Mouse (Mus musculus): ENCODE measurements around the gene Gm2000. TPM values are rescaled to one million over a fixed set of nuclear protein-coding genes. Genes with fewer than 3 reads are reported as not detected.
"Not testable (repeated sequence)": the region's sequence is repeated elsewhere in the genome, so short reads cannot be mapped to it uniquely, and the experiment has no call there.

Gene Gm2000
- 1,000 to 10,000 TPM; 2,495 to 3,349 TPM for polyA plus RNA-seq (2017; shearing (Covaris generic))

DNA sequence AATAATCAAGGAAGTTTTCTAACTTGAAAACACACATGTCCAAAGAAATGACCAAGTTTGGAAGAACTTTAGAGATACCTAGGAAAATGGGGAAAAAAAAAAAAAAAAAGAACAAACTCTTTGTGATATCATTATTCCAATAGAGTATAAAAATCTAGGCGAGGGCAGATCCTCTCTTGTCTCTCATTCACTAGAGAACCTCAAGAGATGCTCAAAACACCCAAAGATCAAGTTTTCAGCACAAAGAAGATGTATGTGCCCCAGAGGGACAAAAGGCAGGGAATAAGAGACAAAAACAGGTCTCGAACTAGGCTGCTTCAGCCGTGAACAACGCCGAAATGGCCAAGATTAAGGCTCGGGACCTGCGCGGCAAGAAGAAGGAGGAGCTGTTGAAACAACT, at the start of gene Gm2000:
Gene Gm2000 (plus strand): TSS at position 301 of the 400 bp plus-strand sequence.
- no peak for ATAC-seq

DNA sequence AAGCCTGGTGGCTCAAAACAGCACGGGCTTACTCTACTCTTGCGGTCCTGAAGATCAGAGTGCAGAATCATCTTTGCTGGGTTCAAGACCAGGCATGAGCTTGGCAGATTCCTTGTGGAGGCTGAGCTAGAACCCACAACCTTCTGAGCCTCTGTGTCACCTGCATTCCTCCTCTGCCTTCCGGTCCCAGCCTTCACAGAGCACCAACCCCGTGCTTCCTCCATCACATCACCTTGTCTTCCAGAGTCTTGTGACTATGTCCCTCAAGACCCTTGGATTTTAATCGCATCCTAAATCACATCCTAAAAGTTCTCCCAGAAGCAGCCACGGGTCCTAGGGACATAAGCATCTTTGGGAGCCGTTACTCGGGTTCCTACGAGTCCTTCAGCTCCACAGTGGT, 42.7 kb upstream of the Gm2000 start:
- ATAC-seq = no peak

DNA sequence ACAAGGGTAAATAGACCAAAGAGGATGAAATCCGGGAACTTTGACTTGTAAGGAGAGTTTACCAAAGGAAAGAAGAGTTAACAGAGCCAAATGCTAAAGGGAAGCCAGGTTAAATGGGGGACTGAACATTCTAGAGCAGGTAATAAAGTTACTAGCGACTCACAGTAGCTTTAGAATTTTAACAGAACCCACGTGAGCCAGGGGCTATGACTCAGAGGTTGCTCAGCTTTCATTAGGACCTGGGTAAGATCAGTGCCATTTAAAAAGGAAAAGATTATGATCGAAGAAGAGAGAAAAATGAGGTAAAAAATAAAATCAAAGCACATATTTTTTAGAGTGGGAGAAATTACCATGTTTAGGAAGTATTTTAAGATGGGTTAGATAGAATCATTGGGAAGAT, 25.0 kb upstream of the Gm2000 start:
- ATAC-seq = no peak

DNA sequence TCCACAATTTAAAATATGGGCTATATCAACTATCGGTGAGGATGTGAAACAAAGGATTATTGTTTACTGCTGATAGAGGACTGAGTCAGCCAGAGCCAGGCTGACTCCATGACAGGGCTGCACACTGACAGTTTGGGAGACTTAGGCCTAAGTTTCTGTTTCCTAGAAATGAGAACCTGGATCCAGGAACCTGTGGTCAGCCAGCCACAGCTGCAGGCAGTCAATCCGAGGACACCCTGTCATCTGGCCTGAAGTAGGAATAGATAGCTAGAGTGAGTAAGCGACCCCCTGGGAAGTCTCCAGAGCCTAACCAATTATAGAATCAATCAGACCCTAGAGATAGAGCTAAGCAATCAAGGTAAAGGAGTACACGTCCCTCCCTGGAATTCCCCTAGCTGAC, 21.4 kb upstream of the Gm2000 start:
- ATAC-seq = no peak

DNA sequence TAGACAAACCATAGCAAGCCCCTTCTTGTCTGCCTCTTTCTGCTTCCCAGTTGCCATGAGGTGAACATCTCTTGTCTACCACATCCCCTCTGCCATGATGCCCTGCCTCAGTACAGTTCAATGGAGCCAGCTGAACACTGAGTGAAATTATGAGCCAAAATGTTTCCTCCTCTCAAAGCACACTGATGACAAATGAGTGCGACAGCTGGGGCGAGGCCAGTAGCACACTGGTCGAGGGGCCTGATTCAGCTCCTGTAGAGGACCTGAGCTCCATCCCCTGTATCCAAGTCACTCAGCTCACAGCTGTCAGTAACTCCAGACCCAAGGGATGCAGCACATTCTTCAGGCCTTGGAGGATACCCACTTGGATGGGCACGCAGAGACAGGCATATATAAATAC, 20.2 kb upstream of the Gm2000 start:
- no peak for ATAC-seq

DNA sequence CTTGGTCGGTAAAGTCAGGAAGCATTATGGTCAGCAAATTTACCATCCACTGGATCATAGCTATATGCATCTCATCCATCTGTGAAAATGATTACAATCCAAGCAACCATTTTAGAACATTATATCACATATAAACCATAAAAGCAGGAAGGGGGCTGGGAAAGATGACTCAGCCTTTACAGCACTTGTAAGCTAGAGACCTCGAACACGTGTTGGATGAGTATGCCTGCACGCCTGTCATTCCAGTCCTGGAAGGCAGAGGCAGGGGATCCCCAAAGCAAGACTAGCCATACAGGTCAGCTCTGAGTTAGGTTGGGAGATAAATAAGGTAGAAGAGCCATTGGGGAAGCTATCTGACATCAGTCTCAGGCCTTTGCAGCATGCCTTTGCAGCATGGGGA, 16.8 kb upstream of the Gm2000 start:
- ATAC-seq = no peak

DNA sequence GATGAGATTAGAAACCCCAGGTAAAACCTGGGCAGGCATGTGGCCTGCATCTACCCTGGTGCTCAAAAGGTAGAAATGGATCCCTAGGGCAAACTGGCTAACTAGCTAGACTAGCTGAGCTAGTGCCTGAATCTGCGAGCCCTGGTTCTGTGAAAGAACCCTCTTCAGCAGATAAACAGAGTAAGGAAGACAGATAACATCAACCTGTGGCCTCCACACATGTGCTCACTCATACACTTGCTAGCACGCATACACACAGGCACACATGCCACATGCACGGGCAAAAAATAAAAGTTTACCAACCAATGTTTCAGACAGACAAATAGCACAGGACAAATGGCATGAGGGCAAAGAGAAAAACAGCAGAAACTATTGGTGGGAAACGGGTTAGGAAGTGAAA, 15.4 kb upstream of the Gm2000 start:
- no peak for ATAC-seq

DNA sequence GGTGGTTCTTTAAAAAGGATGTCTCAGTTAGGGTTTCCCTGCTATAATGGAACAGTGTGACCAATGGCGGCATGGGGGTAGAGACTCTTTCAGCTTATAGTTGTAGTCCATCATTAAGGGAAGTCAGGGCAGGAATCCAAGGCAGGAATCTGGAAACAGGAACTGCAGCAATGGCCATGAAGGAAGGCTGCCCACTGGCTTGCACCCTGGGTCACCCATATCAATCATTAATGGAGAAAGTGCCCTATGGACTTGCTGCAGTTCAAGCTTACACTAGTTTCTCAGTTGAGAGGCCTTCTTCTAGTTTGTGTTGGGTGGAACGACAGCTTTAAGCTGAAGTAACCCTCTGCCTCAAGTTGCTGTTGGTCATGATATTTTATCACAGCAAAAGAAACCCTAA, 13.4 kb upstream of the Gm2000 start:
- no peak for ATAC-seq

DNA sequence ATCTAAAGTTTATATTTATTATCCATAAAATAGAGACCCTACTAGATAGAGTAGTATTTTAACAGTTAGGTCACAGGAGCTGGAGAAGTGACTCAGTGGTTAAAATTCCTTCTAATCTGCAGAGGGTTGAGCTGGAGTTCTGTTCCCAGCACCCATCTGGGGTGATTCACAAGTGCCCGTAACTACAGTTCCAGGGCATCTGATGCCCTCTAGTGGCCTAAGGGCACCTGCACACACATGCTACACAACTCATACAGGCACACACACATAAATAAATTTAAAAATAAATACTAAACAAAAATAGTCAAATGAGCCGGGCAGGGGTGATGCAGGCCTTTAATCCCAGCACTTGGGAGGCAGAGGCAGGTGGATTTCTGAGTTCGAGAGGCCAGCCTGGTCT, 15.4 kb downstream of the Gm2000 start:
- ATAC-seq = no peak

DNA sequence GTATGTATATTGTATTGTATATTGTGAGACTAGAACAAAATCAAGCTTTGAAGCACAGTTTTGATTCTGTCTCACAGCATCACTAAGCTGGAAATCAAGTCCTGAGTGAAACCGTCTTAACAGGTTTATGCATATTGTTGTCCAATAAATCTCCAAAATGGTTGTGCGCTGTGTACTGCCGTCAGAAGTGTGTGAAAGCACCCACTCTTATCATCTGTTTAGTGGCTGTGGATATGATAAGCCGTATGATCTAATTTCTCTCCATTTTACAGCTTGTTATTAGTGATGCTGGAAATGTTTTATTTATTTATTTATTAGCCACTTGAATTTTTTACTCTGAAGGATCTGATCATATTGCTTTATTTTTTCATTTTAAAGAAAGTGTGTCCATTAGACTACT, 20.4 kb downstream of the Gm2000 start:
- ATAC-seq = no peak

DNA sequence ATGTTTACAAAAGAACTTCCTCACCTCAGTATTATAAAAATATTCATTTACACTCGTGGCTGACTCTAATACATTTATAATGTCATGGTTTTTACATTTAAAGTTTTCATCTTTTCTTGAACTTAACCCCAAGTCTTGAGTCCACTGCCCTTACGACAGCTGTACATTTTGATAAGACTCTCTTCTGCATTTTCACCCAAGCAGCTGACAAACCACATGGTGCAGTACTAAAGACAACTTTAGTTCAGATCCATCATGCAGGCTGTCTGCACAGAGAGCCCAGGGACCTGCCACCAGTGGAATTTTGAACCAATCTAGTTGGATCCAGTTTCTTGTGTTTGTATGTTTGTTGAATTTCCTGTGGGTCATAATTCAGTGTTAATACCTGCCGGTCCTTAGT, 21.0 kb downstream of the Gm2000 start:
- no peak for ATAC-seq

DNA sequence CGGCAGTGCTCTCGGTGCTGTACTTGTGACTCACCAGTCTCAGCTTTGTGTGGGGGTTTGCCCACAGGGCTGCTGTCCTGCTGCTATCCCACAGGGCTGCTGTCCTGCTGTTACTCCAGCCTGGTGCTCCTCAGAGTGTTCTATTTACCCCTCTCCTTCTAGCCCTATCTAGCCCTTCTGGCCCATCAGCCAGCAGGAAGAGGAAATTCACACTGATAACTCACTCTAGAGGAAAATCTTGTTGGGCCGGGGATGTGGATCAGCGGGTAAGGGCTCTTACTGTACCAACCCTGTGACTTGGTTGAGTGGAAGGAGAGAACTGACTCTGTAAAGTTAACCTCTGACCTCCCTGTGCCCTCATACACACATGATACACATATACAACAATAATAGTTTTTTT, 27.3 kb downstream of the Gm2000 start:
- no peak for ATAC-seq

DNA sequence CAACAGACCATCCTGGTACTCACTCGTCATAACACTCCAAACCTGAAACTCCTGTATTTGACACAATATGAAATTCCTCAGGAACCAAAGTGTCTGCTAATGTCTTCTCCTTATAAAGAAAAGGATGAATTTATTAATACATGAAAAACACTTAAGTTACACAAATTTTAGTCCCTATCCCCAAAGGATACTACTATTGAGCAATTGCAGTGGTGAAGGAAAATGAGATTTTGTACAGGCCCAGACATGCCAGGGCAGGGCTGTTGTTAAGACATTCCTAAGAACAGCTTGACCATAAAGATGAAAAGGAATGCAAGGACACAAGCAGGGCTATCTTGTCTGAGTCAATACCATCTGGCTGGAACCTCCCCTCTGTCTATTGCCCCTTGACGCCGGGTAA, 34.3 kb downstream of the Gm2000 start:
- not testable (repeated sequence) for ATAC-seq

DNA sequence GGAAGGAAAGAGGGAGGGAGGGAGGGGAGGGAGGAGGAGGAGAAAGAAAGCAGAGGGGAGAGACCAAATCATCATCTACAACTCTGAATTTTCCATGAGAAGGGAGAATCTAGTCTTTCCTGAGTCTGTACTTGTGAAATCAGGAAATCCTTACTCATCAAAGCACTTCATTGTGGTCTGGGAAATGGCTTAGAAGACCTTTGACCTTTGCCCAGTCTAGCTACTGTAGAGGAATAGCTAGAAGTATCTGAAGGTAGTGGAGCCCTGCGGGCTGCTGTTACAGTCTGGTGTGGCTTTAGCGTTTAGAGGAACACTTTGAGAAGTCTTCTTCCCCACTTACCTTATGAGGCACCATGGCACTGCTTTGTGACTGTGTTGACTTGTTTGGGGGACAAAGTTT, 36.7 kb downstream of the Gm2000 start:
- ATAC-seq = no peak

DNA sequence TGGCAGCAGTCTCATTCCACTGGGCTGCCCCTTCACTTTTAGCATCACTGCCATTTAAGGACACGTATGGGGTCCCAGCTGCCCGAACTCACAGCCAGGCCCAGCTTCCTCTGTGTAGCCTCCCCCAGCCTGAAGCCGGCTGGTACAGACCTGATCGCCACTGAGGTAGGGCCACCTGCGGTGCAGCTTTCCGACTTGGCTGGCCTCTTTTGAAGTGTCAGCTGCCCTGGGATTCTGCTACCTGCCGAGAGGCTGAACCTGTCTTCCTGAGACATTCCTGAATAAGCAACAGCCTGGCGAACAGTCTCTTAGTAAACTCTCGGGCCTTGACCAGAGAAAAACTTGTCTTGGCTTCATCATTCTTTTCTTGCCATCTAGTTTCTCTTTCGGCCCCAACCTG, 37.4 kb downstream of the Gm2000 start:
- ATAC-seq = no peak

DNA sequence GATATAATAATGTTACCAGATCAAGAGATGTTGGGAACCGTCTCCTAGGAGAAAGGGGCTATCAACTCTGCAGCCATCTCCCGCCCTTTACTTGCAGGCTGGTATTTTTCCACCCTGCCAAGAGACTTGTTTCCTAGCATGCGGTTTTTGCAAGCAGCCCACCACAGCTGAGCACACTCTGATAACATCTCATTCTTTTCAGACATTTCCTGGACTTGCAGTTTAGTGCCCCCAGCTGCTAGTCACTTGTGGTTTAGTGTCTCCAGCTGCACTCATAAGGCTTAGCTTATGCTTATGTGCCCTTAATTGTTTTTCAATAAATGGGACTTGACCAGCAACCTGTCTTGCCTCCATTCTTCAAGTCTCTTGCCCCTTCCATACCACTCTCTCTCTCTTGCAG, 42.2 kb downstream of the Gm2000 start:
- peak; percentile 65 for ATAC-seq

DNA sequence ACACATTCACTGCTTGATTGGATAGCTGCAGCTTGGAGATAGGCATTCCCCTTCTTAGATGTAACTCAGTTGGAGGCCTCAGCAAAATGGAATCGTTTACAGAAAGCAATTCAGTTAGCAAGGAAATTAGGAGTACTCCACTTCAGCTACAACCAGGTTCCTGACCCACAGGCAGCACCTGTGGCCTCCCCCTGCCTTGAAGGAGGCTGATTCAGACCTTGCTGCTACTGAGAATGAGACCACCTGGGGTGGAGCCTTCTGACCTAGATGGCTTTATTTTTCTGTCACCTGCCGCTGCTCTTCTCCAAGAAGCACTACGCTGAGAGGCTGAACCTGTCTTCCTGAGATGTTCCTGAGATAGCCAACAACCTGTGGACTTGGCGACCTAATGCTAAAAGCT, 42.7 kb downstream of the Gm2000 start:
- ATAC-seq = no peak

Other genes starting within 250 kb of the Gm2000 start
- not detected for gene Fam163a, start 161.0 kb upstream of the Gm2000 start, polyA plus RNA-seq (2017; shearing (Covaris generic))
- gene Tdrd5, start 62.4 kb upstream of the Gm2000 start, polyA plus RNA-seq (2017; shearing (Covaris generic)) = not detected
- gene Nphs2, start 55.3 kb upstream of the Gm2000 start, polyA plus RNA-seq (2017; shearing (Covaris generic)) = not detected
- gene Axdnd1, start 55.1 kb downstream of the Gm2000 start, polyA plus RNA-seq (2017; shearing (Covaris generic)) = not detected
- gene Soat1, start 108.3 kb downstream of the Gm2000 start, polyA plus RNA-seq (2017; shearing (Covaris generic)) = 10 to 100 TPM; 44.4 to 50.5 TPM
- gene Gm10031, start 158.0 kb downstream of the Gm2000 start, polyA plus RNA-seq (2017; shearing (Covaris generic)) = 1 to 10 TPM; 2.4 to 5.2 TPM
- gene Abl2, start 192.7 kb downstream of the Gm2000 start, polyA plus RNA-seq (2017; shearing (Covaris generic)) = 1 to 10 TPM; 3.3 TPM

Measured in activated CD4-positive, CD25-positive, alpha-beta regulatory T cell, adult 4 months (primary cell).